Mouse (Mus musculus): ENCODE results near the gene Nsdhl. TPM values are rescaled to one million over a fixed set of nuclear protein-coding genes. Genes with fewer than 3 reads are reported as not detected.

Gene Nsdhl
- total RNA-seq (2014; rRNA removed; ENCODE audit: low replicate concordance) (5.6 and 12.6 TPM in 2 replicates), polyA plus RNA-seq (2015; fragmentation: Nextera tagmentation; extraction: Ambion mirVana) (11.8 and 12.7 TPM in 2 replicates)

- TF ChIP-seq EP300 (IDR thresholded peaks at IDR 0.05; ENCODE audit: low read depth) (no peak), CTCF (IDR thresholded peaks at IDR 0.05; ENCODE audit: low read depth) (no peak)
- Histone ChIP-seq H3K9me3 (replicated peaks; ENCODE audit: control insufficient read depth, low read length) (no peaks in the 10 kb centered on the region), H3K9ac (replicated peaks; ENCODE audit: low read depth, low read length) (peak within 1 kb of the TSS; percentile 10; the same call in 1 of the 2 replicates), H3K4me1 (ENCODE audit: control insufficient read depth, insufficient read depth) (no peaks in the 10 kb centered on the region), H3K4me2 (ENCODE audit: low read depth, low read length) (peak within 1 kb of the TSS; percentile 66), H3K27ac (ENCODE audit: low read depth) (peak within 1 kb of the TSS; percentile 22), H3K4me3 (ENCODE audit: low read depth, low read length) (peak within 1 kb of the TSS; percentile 56), H3K36me3 (replicated peaks; ENCODE audit: control insufficient read depth, insufficient read depth, low read length) (no peaks in the 10 kb centered on the region; the same call in 1 of the 2 replicates), H3K27me3 (ENCODE audit: control insufficient read depth, insufficient read depth, low read length) (no peaks in the 10 kb centered on the region)
- peak; percentile 99 for ATAC-seq (ENCODE audit: insufficient read depth, low read depth)
- 17% methylated on average over 38 of the region's 41 CpGs for WGBS
- DNase-seq (ENCODE audit: low spot score) = peak; percentile 88
Observed at GRCm38 (mm10) chrX:72917884-72918681, at the start of gene Nsdhl, which contains the start of gene Cetn2. Gene Nsdhl (plus strand): TSS chrX:72918557. Gene Cetn2 (minus strand): TSS chrX:72918411.

- no peak overlapping the region for H3K4me2 ChIP-seq (ENCODE audit: low read depth, low read length)
- no peak overlapping the region for H3K4me3 ChIP-seq (ENCODE audit: low read depth, low read length)
- H3K36me3 ChIP-seq (replicated peaks; ENCODE audit: control insufficient read depth, insufficient read depth, low read length) = no peaks in the 10 kb centered on the region
- TF ChIP-seq EP300 (IDR thresholded peaks at IDR 0.05; ENCODE audit: low read depth) (no peak), CTCF (IDR thresholded peaks at IDR 0.05; ENCODE audit: low read depth) (no peak)
- H3K9me3 ChIP-seq (replicated peaks; ENCODE audit: control insufficient read depth, low read length) = no peaks in the 10 kb centered on the region
- 72% methylated on average over 5 of the region's 5 CpGs for WGBS
- no peak for ATAC-seq (ENCODE audit: insufficient read depth, low read depth)
- H3K9ac ChIP-seq (replicated peaks; ENCODE audit: low read depth, low read length) = no peak overlapping the region
- no peak for DNase-seq (ENCODE audit: low spot score)
- H3K27ac ChIP-seq (ENCODE audit: low read depth) = no peak overlapping the region
- H3K4me1 ChIP-seq (ENCODE audit: control insufficient read depth, insufficient read depth) = no peaks in the 10 kb centered on the region
- H3K27me3 ChIP-seq (ENCODE audit: control insufficient read depth, insufficient read depth, low read length) = no peaks in the 10 kb centered on the region
Observed at GRCm38 (mm10) chrX:72895388-72896054, 22.8 kb upstream of the Nsdhl start.

- DNase-seq (ENCODE audit: low spot score) (no peak), ATAC-seq (ENCODE audit: insufficient read depth, low read depth) (no peak)
- WGBS = 44% methylated on average over 1 of the region's 1 CpGs
- H3K9me3 ChIP-seq (replicated peaks; ENCODE audit: control insufficient read depth, low read length) = no peaks in the 10 kb centered on the region
- TF ChIP-seq CTCF (IDR thresholded peaks at IDR 0.05; ENCODE audit: low read depth) = no peak
- TF ChIP-seq EP300 (IDR thresholded peaks at IDR 0.05; ENCODE audit: low read depth) = no peak
- no peak overlapping the region for H3K27ac ChIP-seq (ENCODE audit: low read depth)
- H3K36me3 ChIP-seq (replicated peaks; ENCODE audit: control insufficient read depth, insufficient read depth, low read length) = no peaks in the 10 kb centered on the region
- no peak overlapping the region for H3K4me3 ChIP-seq (ENCODE audit: low read depth, low read length)
- no peaks in the 10 kb centered on the region for H3K27me3 ChIP-seq (ENCODE audit: control insufficient read depth, insufficient read depth, low read length)
- no peaks in the 10 kb centered on the region for H3K4me1 ChIP-seq (ENCODE audit: control insufficient read depth, insufficient read depth)
- no peak overlapping the region for H3K9ac ChIP-seq (replicated peaks; ENCODE audit: low read depth, low read length)
- no peak overlapping the region for H3K4me2 ChIP-seq (ENCODE audit: low read depth, low read length)
Observed at GRCm38 (mm10) chrX:72896055-72896437, 22.3 kb upstream of the Nsdhl start.

GRCm38 (mm10) chrX:72902530-72902929 is 15.8 kb upstream of the Nsdhl start:
- Histone ChIP-seq H3K4me1 (ENCODE audit: control insufficient read depth, insufficient read depth) (no peaks in the 10 kb centered on the region), H3K4me2 (ENCODE audit: low read depth, low read length) (no peak overlapping the region), H3K4me3 (ENCODE audit: low read depth, low read length) (no peak overlapping the region), H3K9me3 (replicated peaks; ENCODE audit: control insufficient read depth, low read length) (no peaks in the 10 kb centered on the region), H3K27me3 (ENCODE audit: control insufficient read depth, insufficient read depth, low read length) (no peaks in the 10 kb centered on the region), H3K27ac (ENCODE audit: low read depth) (no peak overlapping the region), H3K36me3 (replicated peaks; ENCODE audit: control insufficient read depth, insufficient read depth, low read length) (no peaks in the 10 kb centered on the region), H3K9ac (replicated peaks; ENCODE audit: low read depth, low read length) (no peak overlapping the region)
- ATAC-seq (ENCODE audit: insufficient read depth, low read depth) (no peak), DNase-seq (ENCODE audit: low spot score) (no peak)
- WGBS = 19% methylated on average over 1 of the region's 1 CpGs
- TF ChIP-seq EP300 (IDR thresholded peaks at IDR 0.05; ENCODE audit: low read depth) = no peak
- no peak for TF ChIP-seq CTCF (IDR thresholded peaks at IDR 0.05; ENCODE audit: low read depth)

- DNase-seq (ENCODE audit: low spot score) = no peak
- TF ChIP-seq EP300 (IDR thresholded peaks at IDR 0.05; ENCODE audit: low read depth) (no peak), CTCF (IDR thresholded peaks at IDR 0.05; ENCODE audit: low read depth) (no peak)
- no peak overlapping the region for H3K4me3 ChIP-seq (ENCODE audit: low read depth, low read length)
- ATAC-seq (ENCODE audit: insufficient read depth, low read depth) = no peak
- no peaks in the 10 kb centered on the region for H3K9me3 ChIP-seq (replicated peaks; ENCODE audit: control insufficient read depth, low read length)
- H3K27ac ChIP-seq (ENCODE audit: low read depth) = no peak overlapping the region
- H3K36me3 ChIP-seq (replicated peaks; ENCODE audit: control insufficient read depth, insufficient read depth, low read length) = no peaks in the 10 kb centered on the region
- 73% methylated on average over 6 of the region's 6 CpGs for WGBS
- no peaks in the 10 kb centered on the region for H3K27me3 ChIP-seq (ENCODE audit: control insufficient read depth, insufficient read depth, low read length)
- no peak overlapping the region for H3K9ac ChIP-seq (replicated peaks; ENCODE audit: low read depth, low read length)
- no peaks in the 10 kb centered on the region for H3K4me1 ChIP-seq (ENCODE audit: control insufficient read depth, insufficient read depth)
- H3K4me2 ChIP-seq (ENCODE audit: low read depth, low read length) = no peak overlapping the region
Observed at GRCm38 (mm10) chrX:72907619-72908403, 10.5 kb upstream of the Nsdhl start.

Data from heart, postnatal 0 days (tissue).